Mouse (Mus musculus): ENCODE measurements around the gene Palb2. TPM values are rescaled to one million over a fixed set of nuclear protein-coding genes. Genes with fewer than 3 reads are reported as not detected.

The Palb2 gene
- 4.7 and 7.4 TPM in 2 replicates for polyA plus RNA-seq (2012; rRNA removed)

GRCm38 (mm10) chr7:122132497-122133337, at the start of gene Palb2, which contains the start of gene Dctn5:
Gene Palb2, minus strand, starts transcription at chr7:122132985.
Gene Dctn5, plus strand, starts transcription at chr7:122133041.
- DNase-seq (ENCODE audit: low read depth) = peak; percentile 99
- TF ChIP-seq CTCF (IDR thresholded peaks at IDR 0.05; ENCODE audit: borderline replicate concordance, extremely low read depth, insufficient read depth, insufficient read length) (no peak), POLR2A (IDR thresholded peaks at IDR 0.05; ENCODE audit: borderline replicate concordance, extremely low read depth, insufficient read depth, insufficient read length, poor library complexity, severe bottlenecking) (no peak)

- no peak for DNase-seq (ENCODE audit: low read depth)
- no peak for TF ChIP-seq POLR2A (IDR thresholded peaks at IDR 0.05; ENCODE audit: borderline replicate concordance, extremely low read depth, insufficient read depth, insufficient read length, poor library complexity, severe bottlenecking)
Observed at GRCm38 (mm10) chr7:122180720-122181119, 47.9 kb upstream of the Palb2 start.

GRCm38 (mm10) chr7:122171613-122172012, 38.8 kb upstream of the Palb2 start:
- DNase-seq (ENCODE audit: low read depth) = no peak
- TF ChIP-seq POLR2A (IDR thresholded peaks at IDR 0.05; ENCODE audit: borderline replicate concordance, extremely low read depth, insufficient read depth, insufficient read length, poor library complexity, severe bottlenecking) = no peak
- TF ChIP-seq CTCF (IDR thresholded peaks at IDR 0.05; ENCODE audit: borderline replicate concordance, extremely low read depth, insufficient read depth, insufficient read length) = no peak

DNA sequence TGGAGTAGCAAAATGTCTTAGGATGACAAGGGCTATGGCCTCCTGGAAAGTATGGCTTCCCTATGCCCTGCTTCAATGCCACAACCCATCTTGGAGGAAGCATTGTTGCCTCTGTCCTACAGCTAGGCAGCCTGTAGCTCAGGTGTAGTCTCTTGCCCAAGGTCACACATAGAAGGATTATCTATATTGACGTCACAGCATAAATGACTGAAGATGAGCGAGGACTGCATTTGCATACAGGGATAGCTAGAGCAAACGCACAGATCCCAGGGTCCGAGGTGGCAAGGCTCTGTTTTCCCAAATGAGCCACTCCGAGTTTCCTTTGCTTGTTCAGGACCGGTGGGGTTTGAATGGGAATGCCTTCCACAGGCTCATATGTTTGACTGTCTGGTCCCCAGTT, 37.9 kb upstream of the Palb2 start:
- TF ChIP-seq POLR2A (IDR thresholded peaks at IDR 0.05; ENCODE audit: borderline replicate concordance, extremely low read depth, insufficient read depth, insufficient read length, poor library complexity, severe bottlenecking) = no peak
- no peak for TF ChIP-seq CTCF (IDR thresholded peaks at IDR 0.05; ENCODE audit: borderline replicate concordance, extremely low read depth, insufficient read depth, insufficient read length)
- no peak for DNase-seq (ENCODE audit: low read depth)

- no peak for DNase-seq (ENCODE audit: low read depth)
- TF ChIP-seq CTCF (IDR thresholded peaks at IDR 0.05; ENCODE audit: borderline replicate concordance, extremely low read depth, insufficient read depth, insufficient read length) (no peak), POLR2A (IDR thresholded peaks at IDR 0.05; ENCODE audit: borderline replicate concordance, extremely low read depth, insufficient read depth, insufficient read length, poor library complexity, severe bottlenecking) (no peak)
Observed at GRCm38 (mm10) chr7:122167203-122167602, 34.4 kb upstream of the Palb2 start.

GRCm38 (mm10) chr7:122163766-122164165, 31.0 kb upstream of the Palb2 start:
- no peak for DNase-seq (ENCODE audit: low read depth)
- TF ChIP-seq POLR2A (IDR thresholded peaks at IDR 0.05; ENCODE audit: borderline replicate concordance, extremely low read depth, insufficient read depth, insufficient read length, poor library complexity, severe bottlenecking) (no peak), CTCF (IDR thresholded peaks at IDR 0.05; ENCODE audit: borderline replicate concordance, extremely low read depth, insufficient read depth, insufficient read length) (no peak)

GRCm38 (mm10) chr7:122160037-122160436, 27.3 kb upstream of the Palb2 start:
- peak; percentile 5 for DNase-seq (ENCODE audit: low read depth)
- TF ChIP-seq CTCF (IDR thresholded peaks at IDR 0.05; ENCODE audit: borderline replicate concordance, extremely low read depth, insufficient read depth, insufficient read length) (no peak), POLR2A (IDR thresholded peaks at IDR 0.05; ENCODE audit: borderline replicate concordance, extremely low read depth, insufficient read depth, insufficient read length, poor library complexity, severe bottlenecking) (no peak)

GRCm38 (mm10) chr7:122158915-122159902, 26.4 kb upstream of the Palb2 start, which contains the start of gene Plk1:
Gene Plk1, plus strand, starts transcription at chr7:122159439.
- TF ChIP-seq CTCF (IDR thresholded peaks at IDR 0.05; ENCODE audit: borderline replicate concordance, extremely low read depth, insufficient read depth, insufficient read length) (no peak), POLR2A (IDR thresholded peaks at IDR 0.05; ENCODE audit: borderline replicate concordance, extremely low read depth, insufficient read depth, insufficient read length, poor library complexity, severe bottlenecking) (no peak)
- DNase-seq (ENCODE audit: low read depth) = peak; percentile 97

GRCm38 (mm10) chr7:122158488-122158887, 25.7 kb upstream of the Palb2 start:
- no peak for DNase-seq (ENCODE audit: low read depth)
- TF ChIP-seq CTCF (IDR thresholded peaks at IDR 0.05; ENCODE audit: borderline replicate concordance, extremely low read depth, insufficient read depth, insufficient read length) (no peak), POLR2A (IDR thresholded peaks at IDR 0.05; ENCODE audit: borderline replicate concordance, extremely low read depth, insufficient read depth, insufficient read length, poor library complexity, severe bottlenecking) (no peak)

GRCm38 (mm10) chr7:122152473-122152872, 19.7 kb upstream of the Palb2 start:
- TF ChIP-seq CTCF (IDR thresholded peaks at IDR 0.05; ENCODE audit: borderline replicate concordance, extremely low read depth, insufficient read depth, insufficient read length) (no peak), POLR2A (IDR thresholded peaks at IDR 0.05; ENCODE audit: borderline replicate concordance, extremely low read depth, insufficient read depth, insufficient read length, poor library complexity, severe bottlenecking) (no peak)
- no peak for DNase-seq (ENCODE audit: low read depth)

DNA sequence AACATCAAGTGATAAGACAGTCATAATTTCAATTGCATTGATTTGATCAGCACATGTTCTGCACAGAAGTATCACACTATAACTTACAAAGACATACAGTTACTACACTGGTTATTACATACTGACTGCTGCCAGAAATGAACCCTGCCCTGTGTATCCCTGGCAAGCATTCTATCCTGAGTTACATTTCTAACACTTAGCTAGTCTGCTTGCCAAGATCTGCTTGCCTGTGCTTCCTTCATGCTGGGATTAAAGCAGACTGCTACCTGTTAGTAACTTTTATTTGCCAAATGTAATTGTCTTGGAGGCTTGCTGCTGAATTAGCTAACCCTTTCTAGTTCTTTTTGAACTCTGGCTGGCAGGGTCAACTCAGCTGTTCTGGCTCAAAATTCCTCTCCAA, 8.2 kb upstream of the Palb2 start:
- no peak for TF ChIP-seq POLR2A (IDR thresholded peaks at IDR 0.05; ENCODE audit: borderline replicate concordance, extremely low read depth, insufficient read depth, insufficient read length, poor library complexity, severe bottlenecking)
- TF ChIP-seq CTCF (IDR thresholded peaks at IDR 0.05; ENCODE audit: borderline replicate concordance, extremely low read depth, insufficient read depth, insufficient read length) = no peak
- DNase-seq (ENCODE audit: low read depth) = no peak

Measured in brain, embryonic 14.5 days (tissue).